Mouse (Mus musculus): Measurements from ENCODE around the gene Sema4g. TPM values are rescaled to one million over a fixed set of nuclear protein-coding genes. Genes with fewer than 3 reads are reported as not detected.
A peak's percentile ranks its signal among the peaks of the same experiment; 100 is the strongest.

Sema4g gene
- total and polyA plus RNA-seq, 2 experiments, result 58.5 to 566 TPM

DNA sequence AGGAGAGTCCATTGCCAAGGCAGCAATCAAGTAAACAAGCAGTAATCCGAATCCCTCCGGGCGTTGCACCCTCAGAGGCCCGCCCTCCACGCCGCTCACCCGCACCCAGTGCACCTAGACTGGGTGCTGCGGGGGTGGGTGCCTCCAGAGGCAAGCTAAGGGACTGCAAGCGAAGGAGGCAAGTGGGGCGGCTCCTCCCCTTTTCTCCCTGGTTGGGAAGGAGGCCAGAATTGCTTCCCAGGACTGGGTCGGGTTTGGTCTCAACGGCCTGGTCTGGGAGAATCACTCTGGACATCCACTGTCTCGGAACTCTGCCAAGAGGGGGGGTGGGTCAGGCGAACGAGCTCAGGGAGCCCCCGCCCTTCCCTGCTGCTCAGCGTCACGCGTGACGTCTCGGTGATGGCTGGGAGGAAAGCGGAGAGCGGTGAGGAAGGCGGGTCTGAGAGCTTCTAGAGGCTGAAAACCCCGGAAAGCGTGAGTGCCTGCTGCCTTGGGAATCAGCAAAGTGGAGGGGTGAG is 58.6 kb downstream of the Sema4g start, which contains the start of gene Sfxn3:
Gene Sfxn3 (plus strand): TSS at position 87 of the 518 bp plus-strand sequence.
- Histone ChIP-seq H3K9ac (ENCODE audit: low read depth, low read length) (peak within 1 kb of the TSS; percentile 53), H3K79me2 (ENCODE audit: control insufficient read depth, insufficient read depth, low read length) (no peaks in the 10 kb centered on the region), H3K27ac (replicated peaks; ENCODE audit: insufficient read depth, low read depth, low read length) (peak within 1 kb of the TSS; percentile 38), H3K4me1 (ENCODE audit: control insufficient read depth, insufficient read depth, low read length) (peaks cover 8% of the 10 kb centered on the region), H3K27me3 (ENCODE audit: control insufficient read depth, insufficient read depth, low read length) (peaks cover 3% of the 10 kb centered on the region; the same call in 1 of the 2 replicates), H3K4me3 (ENCODE audit: insufficient read depth, low read depth, low read length) (peak within 1 kb of the TSS; percentile 52), H3K36me3 (ENCODE audit: control insufficient read depth, insufficient read depth, low read length) (no peaks in the 10 kb centered on the region)
- TF ChIP-seq CTCF (IDR thresholded peaks at IDR 0.05; ENCODE audit: low read depth, low read length) (peak; percentile 75), POLR2A (IDR thresholded peaks at IDR 0.05; ENCODE audit: extremely low read depth, insufficient read depth, low read length) (no peak)
- WGBS, result 1% methylated on average over 26 of the region's 26 CpGs
- peak; percentile 46 for DNase-seq (ENCODE audit: extremely low read depth, low read depth, low spot score)

DNA sequence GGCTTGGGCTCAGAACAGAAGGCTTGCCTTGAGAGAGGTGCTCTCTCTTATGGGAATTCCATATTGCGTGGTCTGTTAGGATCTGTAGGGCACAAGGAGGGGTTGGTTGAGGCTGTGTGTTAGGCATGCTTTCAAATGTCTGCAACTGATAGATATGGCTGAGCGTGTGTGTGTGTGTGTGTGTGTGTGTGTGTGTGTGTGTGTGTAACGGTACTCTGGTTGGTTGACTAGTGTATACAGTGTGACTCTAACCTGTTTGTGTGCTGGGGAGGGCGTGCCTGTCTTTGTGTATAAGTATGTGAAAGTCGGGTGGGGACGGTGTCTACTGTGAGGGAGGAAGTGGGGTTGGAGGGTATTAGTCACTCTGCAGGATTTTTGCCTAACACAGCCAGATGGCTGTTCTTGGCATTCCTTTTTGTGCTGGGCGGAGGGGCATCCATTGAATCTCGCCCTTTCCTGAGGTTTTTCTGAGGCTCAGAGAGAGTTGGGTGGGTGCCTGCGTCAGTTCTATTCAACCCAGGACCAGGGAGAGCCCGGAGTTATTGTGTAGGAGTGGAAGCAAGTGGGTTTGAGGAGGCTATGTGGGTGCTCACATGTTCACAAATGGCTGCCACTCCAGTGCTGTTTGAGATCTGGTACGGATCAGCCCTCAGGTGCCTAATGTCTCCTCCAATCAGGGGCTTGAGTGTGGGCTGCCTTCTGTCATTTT is 59.2 kb downstream of the Sema4g start:
- Histone ChIP-seq H3K9ac (ENCODE audit: low read depth, low read length) (peak overlapping the region; percentile 53), H3K36me3 (ENCODE audit: control insufficient read depth, insufficient read depth, low read length) (no peaks in the 10 kb centered on the region), H3K4me1 (ENCODE audit: control insufficient read depth, insufficient read depth, low read length) (peaks cover 8% of the 10 kb centered on the region), H3K4me3 (ENCODE audit: insufficient read depth, low read depth, low read length) (peak overlapping the region; percentile 52), H3K79me2 (ENCODE audit: control insufficient read depth, insufficient read depth, low read length) (no peaks in the 10 kb centered on the region), H3K27ac (replicated peaks; ENCODE audit: insufficient read depth, low read depth, low read length) (peak overlapping the region; percentile 38), H3K27me3 (ENCODE audit: control insufficient read depth, insufficient read depth, low read length) (peaks cover 3% of the 10 kb centered on the region; the same call in 1 of the 2 replicates)
- no peak for TF ChIP-seq POLR2A (IDR thresholded peaks at IDR 0.05; ENCODE audit: extremely low read depth, insufficient read depth, low read length)
- no peak for TF ChIP-seq CTCF (IDR thresholded peaks at IDR 0.05; ENCODE audit: low read depth, low read length)
- no peak for DNase-seq (ENCODE audit: extremely low read depth, low read depth, low spot score)
- 53% methylated on average over 11 of the region's 11 CpGs for WGBS

DNA sequence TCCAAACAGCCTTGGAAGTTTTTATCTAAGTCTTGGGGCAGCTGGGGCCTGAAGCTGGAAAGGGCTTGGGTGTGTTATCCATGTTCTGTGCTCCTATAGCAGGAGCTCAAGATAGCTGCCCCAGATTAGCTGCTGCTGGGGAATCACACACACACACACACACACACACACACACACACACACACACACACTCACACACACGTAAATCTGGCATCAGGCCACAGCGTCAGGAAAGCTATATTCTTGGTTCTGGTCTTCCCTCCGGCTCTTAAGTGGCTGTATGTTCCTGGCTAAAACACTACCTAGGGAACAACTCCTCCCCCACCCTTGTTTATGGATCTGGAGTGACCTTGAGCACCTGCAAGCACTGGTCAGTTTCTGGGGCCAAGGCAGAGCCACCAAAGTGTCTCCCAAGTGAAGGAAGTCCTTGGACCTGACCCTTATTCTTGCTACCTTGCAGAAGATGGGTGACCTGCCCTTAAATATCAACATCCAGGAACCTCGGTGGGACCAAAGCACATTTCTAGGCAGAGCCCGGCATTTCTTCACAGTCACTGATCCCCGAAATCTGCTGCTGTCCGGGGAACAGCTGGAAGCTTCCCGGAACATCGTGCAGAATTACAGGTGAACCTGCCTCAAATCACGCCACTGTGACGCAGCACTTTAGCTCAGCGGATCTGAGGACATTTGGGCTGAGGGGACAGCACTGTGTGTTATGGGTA is 59.9 kb downstream of the Sema4g start:
- peaks cover 8% of the 10 kb centered on the region for H3K4me1 ChIP-seq (ENCODE audit: control insufficient read depth, insufficient read depth, low read length)
- TF ChIP-seq POLR2A (IDR thresholded peaks at IDR 0.05; ENCODE audit: extremely low read depth, insufficient read depth, low read length) (no peak), CTCF (IDR thresholded peaks at IDR 0.05; ENCODE audit: low read depth, low read length) (no peak)
- H3K36me3 ChIP-seq (ENCODE audit: control insufficient read depth, insufficient read depth, low read length), result no peaks in the 10 kb centered on the region
- no peak for DNase-seq (ENCODE audit: extremely low read depth, low read depth, low spot score)
- H3K27ac ChIP-seq (replicated peaks; ENCODE audit: insufficient read depth, low read depth, low read length), result no peak overlapping the region
- 75% methylated on average over 12 of the region's 12 CpGs for WGBS
- no peak overlapping the region for H3K9ac ChIP-seq (ENCODE audit: low read depth, low read length)
- peaks cover 3% of the 10 kb centered on the region; the same call in 1 of the 2 replicates for H3K27me3 ChIP-seq (ENCODE audit: control insufficient read depth, insufficient read depth, low read length)
- H3K79me2 ChIP-seq (ENCODE audit: control insufficient read depth, insufficient read depth, low read length), result no peaks in the 10 kb centered on the region
- no peak overlapping the region for H3K4me3 ChIP-seq (ENCODE audit: insufficient read depth, low read depth, low read length)

DNA sequence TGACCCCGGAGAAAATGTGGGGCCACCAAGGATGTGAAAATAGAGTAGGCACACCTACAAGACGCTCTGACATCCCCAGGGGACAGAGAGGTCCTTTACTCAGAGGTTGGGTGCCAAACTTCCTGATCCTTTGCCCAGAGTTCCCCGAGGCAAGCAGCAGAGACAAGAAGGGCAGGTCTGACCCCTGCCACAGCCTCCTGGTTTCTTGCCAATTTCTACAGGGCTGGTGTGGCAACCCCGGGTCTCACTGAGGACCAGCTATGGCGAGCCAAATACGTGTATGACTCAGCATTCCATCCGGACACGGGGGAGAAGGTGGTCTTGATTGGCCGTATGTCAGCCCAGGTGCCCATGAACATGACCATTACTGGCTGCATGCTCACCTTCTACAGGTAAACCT is 60.6 kb downstream of the Sema4g start:
- Histone ChIP-seq H3K4me3 (ENCODE audit: insufficient read depth, low read depth, low read length) (no peak overlapping the region), H3K9ac (ENCODE audit: low read depth, low read length) (no peak overlapping the region), H3K79me2 (ENCODE audit: control insufficient read depth, insufficient read depth, low read length) (no peaks in the 10 kb centered on the region), H3K27me3 (ENCODE audit: control insufficient read depth, insufficient read depth, low read length) (peaks cover 3% of the 10 kb centered on the region; the same call in 1 of the 2 replicates), H3K4me1 (ENCODE audit: control insufficient read depth, insufficient read depth, low read length) (peaks cover 8% of the 10 kb centered on the region), H3K36me3 (ENCODE audit: control insufficient read depth, insufficient read depth, low read length) (no peaks in the 10 kb centered on the region), H3K27ac (replicated peaks; ENCODE audit: insufficient read depth, low read depth, low read length) (no peak overlapping the region)
- no peak for DNase-seq (ENCODE audit: extremely low read depth, low read depth, low spot score)
- TF ChIP-seq POLR2A (IDR thresholded peaks at IDR 0.05; ENCODE audit: extremely low read depth, insufficient read depth, low read length) (no peak), CTCF (IDR thresholded peaks at IDR 0.05; ENCODE audit: low read depth, low read length) (no peak)
- 58% methylated on average over 9 of the region's 9 CpGs for WGBS

Other genes with a start within 250 kb of the Sema4g start
- gene Pax2, start 233.1 kb upstream of the Sema4g start, total RNA-seq (2014; rRNA removed), result not detected in 2 replicates
- gene Pax2, start 233.1 kb upstream of the Sema4g start, polyA plus RNA-seq (2012; rRNA removed), result not detected in 2 replicates
- 15.1 and 19.3 TPM in 2 replicates for gene Slf2, start 58.0 kb upstream of the Sema4g start, total RNA-seq (2014; rRNA removed)
- gene Slf2, start 58.0 kb upstream of the Sema4g start, polyA plus RNA-seq (2012; rRNA removed), result 4.9 and 7.9 TPM in 2 replicates
- gene Twnk, start 16.6 kb downstream of the Sema4g start, total RNA-seq (2014; rRNA removed), result 7.8 and 9.3 TPM in 2 replicates
- 11.8 and 11.9 TPM in 2 replicates for gene Twnk, start 16.6 kb downstream of the Sema4g start, polyA plus RNA-seq (2012; rRNA removed)
- 26.6 and 32.3 TPM in 2 replicates for gene Mrpl43, start 17.3 kb downstream of the Sema4g start, total RNA-seq (2014; rRNA removed)
- gene Mrpl43, start 17.3 kb downstream of the Sema4g start, polyA plus RNA-seq (2012; rRNA removed), result 76.2 and 80.0 TPM in 2 replicates
- gene Lzts2, start 25.3 kb downstream of the Sema4g start, total RNA-seq (2014; rRNA removed), result 3.4 and 4.6 TPM in 2 replicates
- 14.2 and 14.3 TPM in 2 replicates for gene Lzts2, start 25.3 kb downstream of the Sema4g start, polyA plus RNA-seq (2012; rRNA removed)
- gene Pdzd7, start 56.6 kb downstream of the Sema4g start, total RNA-seq (2014; rRNA removed), result not detected in 2 replicates
- 0.06 TPM in 1 of 2 replicates, not detected in the other for gene Pdzd7, start 56.6 kb downstream of the Sema4g start, polyA plus RNA-seq (2012; rRNA removed)
- 0.65 and 0.94 TPM in 2 replicates for gene Sfxn3, start 58.4 kb downstream of the Sema4g start, total RNA-seq (2014; rRNA removed)
- 0.76 and 1.5 TPM in 2 replicates for gene Sfxn3, start 58.4 kb downstream of the Sema4g start, polyA plus RNA-seq (2012; rRNA removed)
- gene Kazald1, start 86.1 kb downstream of the Sema4g start, total RNA-seq (2014; rRNA removed), result 0.67 and 1.2 TPM in 2 replicates
- gene Kazald1, start 86.1 kb downstream of the Sema4g start, polyA plus RNA-seq (2012; rRNA removed), result 1.1 and 1.2 TPM in 2 replicates
- not detected in 2 replicates for gene Tlx1, start 161.6 kb downstream of the Sema4g start, total RNA-seq (2014; rRNA removed)
- 0.05 TPM in 1 of 2 replicates, not detected in the other for gene Tlx1, start 161.6 kb downstream of the Sema4g start, polyA plus RNA-seq (2012; rRNA removed)
- gene Lbx1, start 246.7 kb downstream of the Sema4g start, total RNA-seq (2014; rRNA removed), result under 0.01 TPM in 1 of 2 replicates, not detected in the other
- gene Lbx1, start 246.7 kb downstream of the Sema4g start, polyA plus RNA-seq (2012; rRNA removed), result not detected in 2 replicates